Mouse (Mus musculus): ENCODE results near the gene Tacc2. TPM values are rescaled to one million over a fixed set of nuclear protein-coding genes. Genes with fewer than 3 reads are reported as not detected.

Tacc2 gene
- total RNA-seq, 2 experiments from 2014 or later, result 515 to 576 TPM

- no peak for TF ChIP-seq CTCF (IDR thresholded peaks at IDR 0.05)
- intact Hi-C loops (cut with DNase I), result no loop called here
- H3K4me3 ChIP-seq, result no peak overlapping the region
- DNase-seq, result no peak
- peak overlapping the region; percentile 10; the same call in 1 of the 2 replicates for H3K27ac ChIP-seq
These were observed 52.8 kb downstream of the Tacc2 start for GRCm38 (mm10) chr7:130629999-130630398.

- no peak for TF ChIP-seq CTCF (IDR thresholded peaks at IDR 0.05)
- no peak for DNase-seq
- H3K27ac ChIP-seq, result peak overlapping the region; percentile 41
- no peak overlapping the region for H3K4me3 ChIP-seq
- intact Hi-C loops (cut with DNase I), result no loop called here
These were observed 53.7 kb downstream of the Tacc2 start for GRCm38 (mm10) chr7:130630956-130631355.

GRCm38 (mm10) chr7:130631553-130632378, 54.5 kb downstream of the Tacc2 start:
- Histone ChIP-seq H3K4me3 (no peak overlapping the region), H3K27ac (peak overlapping the region; percentile 41)
- peak; percentile 64 for DNase-seq
- no peak for TF ChIP-seq CTCF (IDR thresholded peaks at IDR 0.05)
- intact Hi-C loops (cut with DNase I), result no loop called here

- intact Hi-C loops (cut with DNase I), result no loop called here
- no peak overlapping the region for H3K4me3 ChIP-seq
- peak overlapping the region; percentile 41 for H3K27ac ChIP-seq
These were observed 55.1 kb downstream of the Tacc2 start for GRCm38 (mm10) chr7:130632379-130632732.

GRCm38 (mm10) chr7:130634259-130634871, 57.1 kb downstream of the Tacc2 start:
- TF ChIP-seq CTCF (IDR thresholded peaks at IDR 0.05), result no peak
- peak overlapping the region; percentile 62 for H3K27ac ChIP-seq
- intact Hi-C loops (cut with DNase I), result no loop called here
- no peak overlapping the region for H3K4me3 ChIP-seq
- no peak for DNase-seq

More at GRCm38 (mm10) chr7:130632379-130632732, 55.1 kb downstream of the Tacc2 start:
- DNase-seq, result no peak
- TF ChIP-seq CTCF (IDR thresholded peaks at IDR 0.05), result no peak

- intact Hi-C loops (cut with DNase I), result no loop called here
- Histone ChIP-seq H3K27ac (peak overlapping the region; percentile 57), H3K4me3 (no peak overlapping the region)
- TF ChIP-seq CTCF (IDR thresholded peaks at IDR 0.05), result no peak
- DNase-seq, result no peak
These were observed 58.0 kb downstream of the Tacc2 start for GRCm38 (mm10) chr7:130635212-130635611.

- intact Hi-C loops (cut with DNase I), result no loop called here
- TF ChIP-seq CTCF (IDR thresholded peaks at IDR 0.05), result no peak
- DNase-seq, result no peak
- Histone ChIP-seq H3K4me3 (no peak overlapping the region), H3K27ac (peak overlapping the region; percentile 57; the same call in 1 of the 2 replicates)
These were observed 59.0 kb downstream of the Tacc2 start for GRCm38 (mm10) chr7:130636274-130636673.

GRCm38 (mm10) chr7:130636902-130637301, 59.7 kb downstream of the Tacc2 start:
- no peak for DNase-seq
- no peak for TF ChIP-seq CTCF (IDR thresholded peaks at IDR 0.05)
- intact Hi-C loops (cut with DNase I), result no loop called here
- no peak overlapping the region for H3K4me3 ChIP-seq
- peak overlapping the region; percentile 56; the same call in 1 of the 2 replicates for H3K27ac ChIP-seq

- no peak for TF ChIP-seq CTCF (IDR thresholded peaks at IDR 0.05)
- intact Hi-C loops (cut with DNase I), result no loop called here
- no peak for DNase-seq
- Histone ChIP-seq H3K27ac (peak overlapping the region; percentile 56), H3K4me3 (0 out of 2 replicates have a peak overlapping the region, but pooled peaks have one; percentile 5)
These were observed 60.6 kb downstream of the Tacc2 start for GRCm38 (mm10) chr7:130637811-130638210.

GRCm38 (mm10) chr7:130640681-130641080, 63.4 kb downstream of the Tacc2 start:
- Histone ChIP-seq H3K4me3 (no peak overlapping the region), H3K27ac (peak overlapping the region; percentile 9)
- no peak for DNase-seq
- intact Hi-C loops (cut with DNase I), result no loop called here
- TF ChIP-seq CTCF (IDR thresholded peaks at IDR 0.05), result no peak

GRCm38 (mm10) chr7:130645332-130645993, 68.2 kb downstream of the Tacc2 start:
- TF ChIP-seq CTCF (IDR thresholded peaks at IDR 0.05), result no peak
- DNase-seq, result no peak
- Histone ChIP-seq H3K27ac (peak overlapping the region; percentile 97), H3K4me3 (peak overlapping the region; percentile 79)
- intact Hi-C loops (cut with DNase I), result no loop called here

- TF ChIP-seq CTCF (IDR thresholded peaks at IDR 0.05), result no peak
- peak overlapping the region; percentile 79 for H3K4me3 ChIP-seq
- intact Hi-C loops (cut with DNase I), result no loop called here
- peak; percentile 91 for DNase-seq
- H3K27ac ChIP-seq, result peak overlapping the region; percentile 97
These were observed 68.9 kb downstream of the Tacc2 start for GRCm38 (mm10) chr7:130645994-130646761.

Data from gastrocnemius, adult 2 months (tissue).